Mouse (Mus musculus): ENCODE measurements around the gene Smim23. TPM values are rescaled to one million over a fixed set of nuclear protein-coding genes. Genes with fewer than 3 reads are reported as not detected.

Smim23 gene
- total RNA-seq, 2 experiments from 2014 or later: not detected

DNA sequence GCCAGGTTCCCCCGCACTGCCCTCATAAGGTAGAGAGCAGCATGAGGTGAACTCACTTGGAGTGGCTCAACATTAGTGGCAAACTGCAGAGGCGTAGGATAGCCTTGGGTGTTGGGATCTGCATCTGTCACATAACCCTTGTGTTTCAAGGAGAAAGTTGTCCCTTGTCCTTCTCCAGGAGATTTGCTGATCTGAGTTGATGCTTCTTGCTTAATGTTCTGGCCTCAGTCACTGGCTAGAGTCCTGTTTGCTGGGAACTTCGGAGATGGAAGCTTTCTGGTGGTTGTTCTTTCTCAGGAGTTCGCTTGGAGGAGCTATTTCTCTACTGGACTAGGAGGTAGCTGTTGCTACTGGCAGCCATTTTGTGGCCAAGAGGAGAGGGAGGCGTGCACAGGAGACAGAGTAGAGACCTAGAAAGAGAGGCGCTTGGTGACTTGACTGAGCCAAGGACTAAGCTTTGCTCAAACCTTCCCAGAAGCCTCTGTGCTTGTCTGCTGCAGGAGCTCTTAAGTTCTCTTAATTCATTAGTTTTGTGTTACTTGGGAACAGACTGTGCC lies 38.7 kb downstream of the Smim23 start:
- no peak for DNase-seq (ENCODE audit: extremely low spot score in 1 of 2, low spot score in 2 of 2)
- intact Hi-C loops (cut with DNase I): no loop called here

DNA sequence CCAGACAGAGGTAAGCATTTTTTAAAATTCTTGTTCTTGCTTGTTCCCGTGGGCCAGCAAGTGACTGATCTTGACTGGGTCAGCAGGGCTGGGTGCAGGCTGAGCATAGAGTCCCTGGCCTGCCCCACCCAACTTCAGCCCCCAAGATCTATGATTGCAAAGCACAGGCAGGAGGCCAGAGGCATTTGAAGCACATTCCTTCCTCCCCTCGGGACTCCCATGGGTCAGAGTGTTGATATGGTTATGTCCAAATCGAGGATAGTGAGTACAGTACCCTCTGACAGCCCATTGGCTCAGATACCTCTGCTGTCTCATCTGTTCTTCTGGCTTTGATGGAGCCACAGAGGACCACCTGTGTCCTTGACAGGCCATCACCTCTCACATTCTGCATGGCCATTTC lies 41.7 kb downstream of the Smim23 start:
- DNase-seq (ENCODE audit: extremely low spot score in 1 of 2, low spot score in 2 of 2): no peak
- intact Hi-C loops (cut with DNase I): no loop called here

DNA sequence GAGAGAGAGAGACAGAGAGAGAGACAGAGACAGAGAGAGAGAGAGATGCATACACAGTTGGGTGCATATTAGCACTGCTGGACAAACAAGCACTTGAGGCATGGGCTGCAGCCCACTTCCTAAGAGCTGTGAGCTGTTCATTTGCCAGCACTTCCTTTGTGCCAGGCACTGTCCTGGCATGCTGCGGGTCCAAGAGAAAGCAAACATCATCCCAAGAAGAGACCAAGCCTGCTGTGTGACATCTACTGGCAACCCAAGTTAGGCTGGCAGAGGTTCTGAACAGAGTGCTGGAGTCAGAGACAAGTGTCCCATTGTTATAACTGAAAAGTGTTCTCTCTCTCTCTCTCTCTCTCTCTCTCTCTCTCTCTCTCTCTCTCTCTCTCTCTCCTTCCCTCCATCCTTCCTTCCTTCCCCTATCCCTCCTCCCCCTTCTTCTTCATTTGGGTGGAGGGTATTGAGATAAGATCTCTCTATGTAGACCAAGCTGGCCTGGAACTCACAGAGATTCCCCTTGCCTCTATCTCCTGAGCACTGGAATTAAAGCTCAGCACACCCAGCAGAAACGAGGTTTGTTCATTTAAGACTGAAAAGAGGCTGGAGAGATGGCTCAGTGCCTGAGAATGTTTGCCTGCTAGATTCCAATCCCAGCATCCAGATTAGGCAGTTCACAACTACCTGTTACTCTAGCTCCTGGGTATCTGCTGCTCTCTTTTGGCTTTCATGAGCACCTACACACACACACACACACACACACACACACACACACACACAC lies 42.6 kb downstream of the Smim23 start:
- DNase-seq (ENCODE audit: extremely low spot score in 1 of 2, low spot score in 2 of 2): peak in 1 of 2 experiments; percentile 56
- intact Hi-C loops (cut with DNase I): no loop called here

DNA sequence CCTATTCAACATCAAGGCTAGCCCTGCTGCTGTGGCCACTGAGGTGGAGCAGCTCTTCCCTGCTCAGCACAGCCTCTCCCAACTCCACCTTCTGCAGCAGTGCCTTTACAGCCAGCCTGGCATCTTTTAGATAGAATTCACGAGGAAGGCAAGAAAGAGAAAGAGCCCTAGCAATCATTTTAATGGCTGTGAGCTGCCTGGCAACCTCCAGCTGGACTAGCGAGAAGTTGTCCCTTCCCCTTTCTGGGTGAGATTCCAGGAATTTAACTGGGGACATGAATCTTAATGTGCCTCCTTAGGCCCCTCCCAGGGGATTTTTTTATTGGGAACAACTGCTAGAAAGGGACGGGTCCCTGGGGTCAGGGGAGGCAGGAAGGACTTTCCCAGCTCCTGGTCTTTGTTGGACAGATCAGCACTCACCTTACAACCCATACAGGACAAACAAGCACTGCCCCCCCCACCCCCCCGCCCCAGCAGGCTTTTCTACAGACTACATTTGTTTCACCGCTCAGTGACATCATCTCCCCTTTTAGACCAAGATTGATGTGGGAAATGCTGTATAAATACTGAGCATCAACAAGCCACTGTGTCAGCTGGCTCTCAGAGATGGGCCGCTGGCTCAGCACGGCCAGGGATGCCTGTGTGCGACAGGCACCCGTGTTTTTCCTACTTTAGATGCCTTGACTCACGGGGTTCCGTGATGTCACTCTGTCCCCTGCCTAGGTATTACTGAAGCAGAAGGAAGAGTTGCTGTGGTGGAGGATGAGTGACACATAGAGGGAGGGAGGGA lies 43.5 kb downstream of the Smim23 start:
- intact Hi-C loops (cut with DNase I): no loop called here
- peak in 1 of 2 experiments; percentile 28 for DNase-seq (ENCODE audit: extremely low spot score in 1 of 2, low spot score in 2 of 2)

DNA sequence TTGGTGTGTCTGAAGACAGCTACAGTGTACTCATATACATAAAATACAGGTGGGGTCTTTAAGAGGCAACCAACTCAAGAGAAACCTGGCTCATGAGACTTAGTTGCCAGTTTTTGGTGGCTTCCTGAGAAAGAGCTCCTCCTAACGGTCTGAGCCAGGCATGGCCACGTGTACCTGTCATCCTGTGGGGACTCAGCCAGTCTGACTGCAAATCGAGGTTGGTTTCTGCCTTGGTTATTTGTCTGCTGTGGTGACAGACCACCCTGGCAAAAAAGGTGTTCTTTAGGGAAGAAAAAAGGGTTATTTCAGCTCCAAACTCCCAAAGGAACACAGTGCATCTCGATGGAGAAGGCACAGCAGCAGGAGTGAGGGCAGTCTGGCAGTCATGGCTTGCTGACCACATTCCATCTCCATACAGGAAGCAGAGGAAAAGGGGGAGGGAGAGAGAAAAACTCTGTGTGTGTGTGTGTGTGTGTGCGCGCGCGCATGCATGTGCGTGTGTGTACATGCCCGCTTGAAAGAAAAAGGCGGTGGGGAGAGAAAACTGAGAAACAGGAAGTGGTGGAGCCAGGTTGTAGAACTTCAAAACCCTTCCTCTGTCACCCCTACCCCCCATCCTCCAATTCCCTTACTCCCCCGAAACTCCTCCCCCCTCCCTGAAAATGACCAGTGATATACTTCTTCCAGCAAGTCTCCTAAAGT lies 55.6 kb downstream of the Smim23 start:
- no peak for DNase-seq (ENCODE audit: extremely low spot score in 1 of 2, low spot score in 2 of 2)
- intact Hi-C loops (cut with DNase I): no loop called here

Other genes starting within 250 kb of the Smim23 start
- gene Fbxw11, start 181.9 kb downstream of the Smim23 start, total RNA-seq (2021): 100 to 1,000 TPM; 116 to 119 TPM

Data from left cerebral cortex, postnatal 10 days (tissue).